Mouse (Mus musculus) cerebellum, adult 2 months (tissue): ENCODE results near the gene Slc22a1.

Experiments
- CTCF ChIP-seq: fragments of 200-500 bp; IDR thresholded peaks from 2 replicates; pipeline ENCODE4 v1.5.1; 2011; ENCODE audit warnings: low read depth, mild to moderate bottlenecking, control low read depth, low read length, moderate library complexity, borderline replicate concordance; ENCODE audit not compliant: insufficient read depth
- POLR2A ChIP-seq: fragments of 200-500 bp; IDR thresholded peaks from 2 replicates; pipeline ENCODE4 v1.6.1; 2011; ENCODE audit warnings: low read length, control low read depth, borderline replicate concordance; ENCODE audit not compliant: insufficient read depth

DNA sequence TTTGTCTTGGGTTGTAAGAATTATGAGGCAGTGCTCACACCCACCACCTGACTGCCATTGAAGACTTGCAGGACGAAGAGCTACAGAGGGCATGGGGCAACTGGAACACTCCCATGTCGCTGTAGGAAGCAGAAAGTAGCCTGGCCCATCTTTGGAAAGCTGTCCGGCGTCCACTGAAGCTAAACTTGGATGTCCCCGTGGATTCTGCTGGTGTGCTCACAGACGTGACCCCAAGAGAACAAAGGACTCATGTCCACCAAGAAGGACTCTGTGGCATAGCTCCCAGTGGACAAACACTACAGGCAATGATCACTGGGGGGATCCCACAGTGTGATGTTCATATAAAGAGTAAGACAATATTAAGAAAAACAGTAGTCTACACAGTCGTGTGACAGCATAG lies 16.8 kb downstream of the Slc22a1 start:
- TF ChIP-seq CTCF (no peak), POLR2A (no peak)
